Mouse (Mus musculus) MEL (cell line): ENCODE results near the gene Garnl3. TPM values are rescaled to one million over a fixed set of nuclear protein-coding genes. Genes with fewer than 3 reads are reported as not detected.

Experiments used
- DNase-seq: peaks from one replicate; pipeline ENCODE4 v3.0.0; 2011; ENCODE audit warnings: low read depth, low spot score
- H3K27ac ChIP-seq: 2 replicates; pipeline ENCODE4 v1.5.1; 2012; ENCODE audit warnings: low read depth, mild to moderate bottlenecking, control low read depth, low read length, moderate library complexity; ENCODE audit not compliant: control insufficient read depth
- H3K27me3 ChIP-seq, 2 experiments: fragments of 150-350 bp in 1 of 2; sonication (generic) in 1 of 2; 2 replicates each; pipeline ENCODE4 v1.6.1; 2012; ENCODE audit warnings: low read length in 2 of 2, mild to moderate bottlenecking in 2 of 2, improper control_type of control experiment in 1 of 2, moderate library complexity in 1 of 2; ENCODE audit not compliant: insufficient read depth in 2 of 2, control insufficient read depth in 1 of 2
- H3K36me3 ChIP-seq, 2 experiments: 2 replicates each; pipeline ENCODE4 v1.6.1; 2012 to 2014; ENCODE audit warnings: low read length in 2 of 2, improper control_type of control experiment in 1 of 2, inconsistent platforms in 1 of 2, mild to moderate bottlenecking in 1 of 2; ENCODE audit not compliant: insufficient read depth in 2 of 2, control insufficient read depth in 1 of 2
- H3K4me1 ChIP-seq, 2 experiments: fragments of 150-350 bp in 1 of 2; sonication (generic) in 1 of 2; 2 replicates each; pipeline ENCODE4 v1.6.1; 2012; ENCODE audit warnings: low read length in 2 of 2, improper control_type of control experiment in 1 of 2, mild to moderate bottlenecking in 1 of 2; ENCODE audit not compliant: insufficient read depth in 2 of 2, control insufficient read depth in 1 of 2
- H3K4me3 ChIP-seq, 2 experiments: fragments of 150-350 bp in 1 of 2; sonication (generic) in 1 of 2; 2 replicates each; pipeline ENCODE4 v1.5.1; 2012; ENCODE audit warnings: low read depth in 2 of 2, low read length in 2 of 2, mild to moderate bottlenecking in 2 of 2, moderate library complexity in 2 of 2, control low read depth in 1 of 2, improper control_type of control experiment in 1 of 2; ENCODE audit not compliant: control insufficient read depth in 1 of 2, insufficient read depth in 1 of 2
- H3K79me2 ChIP-seq: 2 replicates; pipeline ENCODE4 v1.6.1; 2012; ENCODE audit warnings: mild to moderate bottlenecking, low read length, moderate library complexity; ENCODE audit not compliant: control insufficient read depth, poor library complexity, insufficient read depth
- H3K9ac ChIP-seq: 2 replicates; pipeline ENCODE4 v1.6.1; 2012; ENCODE audit warnings: low read depth, mild to moderate bottlenecking, control low read depth, low read length, moderate library complexity; ENCODE audit not compliant: control insufficient read depth, poor library complexity, severe bottlenecking
- H3K9me3 ChIP-seq: fragments of 150-350 bp; sonication (generic); replicated peaks from 2 replicates; pipeline ENCODE4 v1.6.1; 2012; ENCODE audit warnings: mild to moderate bottlenecking, low read length, improper control_type of control experiment, moderate library complexity; ENCODE audit not compliant: insufficient read depth
- BHLHE40 ChIP-seq: IDR thresholded peaks from 2 replicates; pipeline ENCODE4 v1.6.1; 2012; ENCODE audit warnings: low read depth, mild to moderate bottlenecking, inconsistent platforms, low read length, improper control_type of control experiment, borderline replicate concordance
- CHD2 ChIP-seq: IDR thresholded peaks from 2 replicates; pipeline ENCODE4 v1.6.1; 2011; ENCODE audit warnings: low read length, improper control_type of control experiment
- CTCF ChIP-seq, 3 experiments: IDR thresholded peaks in 2 of 3; conservative IDR thresholded peaks in 1 of 3; 2 replicates each; pipeline ENCODE4 v1.5.1; 2011 to 2012; ENCODE audit warnings: low read length in 3 of 3, low read depth in 2 of 3, mild to moderate bottlenecking in 2 of 3, improper control_type of control experiment in 1 of 3, inconsistent platforms in 1 of 3, mixed read lengths in 1 of 3, moderate library complexity in 1 of 3; ENCODE audit not compliant: control insufficient read depth in 1 of 3, insufficient read depth in 1 of 3, poor library complexity in 1 of 3, severe bottlenecking in 1 of 3
- E2F4 ChIP-seq: IDR thresholded peaks from 2 replicates; pipeline ENCODE4 v1.6.1; 2011; ENCODE audit warnings: low read depth, low read length, improper control_type of control experiment, borderline replicate concordance
- EP300 ChIP-seq, 2 experiments: IDR thresholded peaks; 2 replicates each; pipeline ENCODE4 v1.6.1; 2011; ENCODE audit warnings: improper control_type of control experiment in 2 of 2, low read length in 2 of 2, low read depth in 1 of 2, mild to moderate bottlenecking in 1 of 2
- ETS1 ChIP-seq: IDR thresholded peaks from 2 replicates; pipeline ENCODE4 v1.6.1; 2012; ENCODE audit warnings: low read depth, mild to moderate bottlenecking, inconsistent platforms, low read length, improper control_type of control experiment, moderate library complexity
- GATA1 ChIP-seq: IDR thresholded peaks from 2 replicates; pipeline ENCODE4 v1.6.1; 2011; ENCODE audit warnings: low read depth, low read length, improper control_type of control experiment
- HCFC1 ChIP-seq: IDR thresholded peaks from 2 replicates; pipeline ENCODE4 v1.6.1; 2012; ENCODE audit warnings: low read depth, mild to moderate bottlenecking, inconsistent platforms, low read length, improper control_type of control experiment, moderate library complexity
- KAT2A ChIP-seq: conservative IDR thresholded peaks from 2 replicates; pipeline ENCODE4 v1.6.1; 2012; ENCODE audit warnings: low read depth, low read length, improper control_type of control experiment, inconsistent platforms
- MAFK ChIP-seq: IDR thresholded peaks from 2 replicates; pipeline ENCODE4 v1.6.1; 2011; ENCODE audit warnings: low read depth, mild to moderate bottlenecking, low read length, improper control_type of control experiment, borderline replicate concordance
- MAZ ChIP-seq: IDR thresholded peaks from 2 replicates; pipeline ENCODE4 v1.6.1; 2012; ENCODE audit warnings: low read depth, mild to moderate bottlenecking, inconsistent platforms, low read length, improper control_type of control experiment
- MXI1 ChIP-seq: IDR thresholded peaks from 2 replicates; pipeline ENCODE4 v1.6.1; 2011; ENCODE audit warnings: mild to moderate bottlenecking, low read depth, low read length, improper control_type of control experiment
- MYC ChIP-seq: IDR thresholded peaks from 2 replicates; pipeline ENCODE4 v1.6.1; 2011; ENCODE audit warnings: low read depth, mild to moderate bottlenecking, low read length, improper control_type of control experiment, moderate library complexity
- NELFE ChIP-seq: IDR thresholded peaks from 2 replicates; pipeline ENCODE4 v1.6.1; 2011; ENCODE audit warnings: low read depth, low read length, improper control_type of control experiment
- POLR2AphosphoS2 ChIP-seq: IDR thresholded peaks from 2 replicates; pipeline ENCODE4 v1.6.1; 2011; ENCODE audit warnings: low read length, improper control_type of control experiment
- POLR2AphosphoS5 ChIP-seq: IDR thresholded peaks from 2 replicates; pipeline ENCODE4 v1.6.1; 2012; ENCODE audit warnings: low read depth, borderline replicate concordance, mild to moderate bottlenecking, inconsistent platforms, low read length, moderate library complexity, mixed read lengths
- RCOR1 ChIP-seq: IDR thresholded peaks from 2 replicates; pipeline ENCODE4 v1.6.1; 2012; ENCODE audit warnings: low read depth, mild to moderate bottlenecking, inconsistent platforms, low read length, improper control_type of control experiment
- SIN3A ChIP-seq: IDR thresholded peaks from 2 replicates; pipeline ENCODE4 v1.6.1; 2012; ENCODE audit warnings: low read length, improper control_type of control experiment, inconsistent platforms
- SMC3 ChIP-seq: IDR thresholded peaks from 2 replicates; pipeline ENCODE4 v1.6.1; 2011; ENCODE audit warnings: low read depth, low read length, improper control_type of control experiment
- TAL1 ChIP-seq: IDR thresholded peaks from 2 replicates; pipeline ENCODE4 v1.6.1; 2012; ENCODE audit warnings: mild to moderate bottlenecking, inconsistent platforms, low read length, moderate library complexity, mixed read lengths
- TBP ChIP-seq: IDR thresholded peaks from 2 replicates; pipeline ENCODE4 v1.8.0; 2011; ENCODE audit warnings: low read depth, low read length, improper control_type of control experiment
- USF1 ChIP-seq: IDR thresholded peaks from 2 replicates; pipeline ENCODE4 v1.6.1; 2014; ENCODE audit warnings: low read depth, mild to moderate bottlenecking, inconsistent platforms, low read length, improper control_type of control experiment, moderate library complexity
- ZC3H11A ChIP-seq: IDR thresholded peaks from 2 replicates; pipeline ENCODE4 v1.6.1; 2012; ENCODE audit warnings: low read depth, mild to moderate bottlenecking, inconsistent platforms, low read length, improper control_type of control experiment
- ZKSCAN1 ChIP-seq: IDR thresholded peaks from 2 replicates; pipeline ENCODE4 v1.6.1; 2012; ENCODE audit warnings: low read depth, mild to moderate bottlenecking, inconsistent platforms, low read length, improper control_type of control experiment, moderate library complexity
- ZNF384 ChIP-seq: IDR thresholded peaks from 2 replicates; pipeline ENCODE4 v1.6.1; 2012; ENCODE audit warnings: low read depth, mild to moderate bottlenecking, inconsistent platforms, low read length, improper control_type of control experiment
- polyA plus RNA-seq, 2 experiments: library from polyadenylated mRNA; stranded (reverse) in 1 of 2; unstranded in 1 of 2; fragments of >175 nt in 1 of 2; fragments of >200 nt in 1 of 2; gene quantifications; 2 replicates each; pipeline versions ENCODE4 v1.2.1 to v1.2.4; 2012; ENCODE audit warnings: low replicate concordance in 2 of 2, low read depth in 1 of 2; ENCODE audit not compliant: insufficient read length in 2 of 2, insufficient read depth in 1 of 2, missing spikeins in 1 of 2
- total RNA-seq: library from RNA; depleted of rRNA; stranded (reverse); fragments of 300-350 nt; gene quantifications from 2 replicates; pipeline ENCODE4 v1.2.3, GENCODE M21; 2012

Garnl3 gene
- total and polyA plus RNA-seq, 3 experiments: 1.5 to 2.3 TPM; not detected in 1

DNA sequence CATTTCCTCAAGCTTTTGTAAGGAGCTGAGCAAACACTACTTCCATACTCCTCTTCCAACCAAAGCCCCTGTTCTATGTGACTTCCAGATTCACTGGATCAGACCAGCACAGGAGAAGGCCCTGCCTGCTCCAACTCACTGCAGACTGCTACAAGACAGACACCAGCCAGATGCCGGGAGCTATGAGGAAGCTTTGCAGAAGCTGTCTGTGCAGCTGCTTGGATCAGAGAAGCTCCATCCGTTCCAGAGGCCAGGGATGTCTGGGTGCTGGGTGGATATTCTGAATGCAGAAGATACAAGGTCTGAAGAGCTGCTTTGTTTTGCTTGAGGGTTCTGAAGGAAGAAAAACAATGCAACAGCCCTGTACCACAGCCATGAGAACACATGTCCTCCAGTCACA, 59.1 kb downstream of the Garnl3 start:
- Histone ChIP-seq H3K4me1 (no peaks in the 10 kb centered on the region), H3K27ac (no peak overlapping the region), H3K9ac (no peak overlapping the region), H3K27me3 (no peaks in the 10 kb centered on the region), H3K36me3 (no peaks in the 10 kb centered on the region), H3K4me3 (no peak overlapping the region), H3K9me3 (no peaks in the 10 kb centered on the region), H3K79me2 (no peaks in the 10 kb centered on the region)
- DNase-seq: no peak
- TF ChIP-seq HCFC1 (no peak), MXI1 (no peak), BHLHE40 (no peak), SIN3A (no peak), RCOR1 (no peak), KAT2A (no peak), NELFE (no peak), MAZ (no peak), USF1 (no peak), ZKSCAN1 (no peak), EP300 (IDR thresholded peaks at IDR 0.05; ENCODE audit: low read depth in 1 of 2, low read length in 2 of 2) (no peak), SMC3 (no peak), ETS1 (no peak), TAL1 (no peak), ZNF384 (no peak), TBP (no peak), MYC (no peak), POLR2AphosphoS2 (no peak), CHD2 (no peak), ZC3H11A (no peak)

DNA sequence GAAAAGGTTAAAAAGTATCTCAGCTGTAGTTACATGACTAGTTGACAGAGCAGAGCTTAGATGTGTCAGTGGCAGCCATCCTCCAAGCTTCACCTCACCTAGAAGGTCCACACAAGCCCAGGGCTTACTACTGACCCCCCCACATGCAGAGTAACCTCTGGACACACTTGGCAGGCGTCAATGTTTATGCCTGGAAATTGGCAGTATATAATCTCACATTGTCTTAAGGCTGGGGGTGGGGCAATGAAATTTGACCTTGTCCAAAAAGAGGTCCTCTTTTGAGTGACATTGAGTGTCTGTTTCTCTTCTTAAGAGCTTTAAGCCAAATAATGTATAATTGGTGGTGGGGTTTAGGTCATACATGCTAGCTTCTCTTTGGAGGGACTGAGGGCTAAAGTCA, 65.8 kb downstream of the Garnl3 start:
- no peaks in the 10 kb centered on the region for H3K79me2 ChIP-seq
- no peak overlapping the region for H3K27ac ChIP-seq
- no peaks in the 10 kb centered on the region for H3K9me3 ChIP-seq
- H3K4me1 ChIP-seq: no peaks in the 10 kb centered on the region
- no peak for TF ChIP-seq MAFK
- no peak for TF ChIP-seq E2F4
- TF ChIP-seq SIN3A: no peak
- no peak for TF ChIP-seq BHLHE40
- no peak for TF ChIP-seq POLR2AphosphoS5
- no peak for TF ChIP-seq GATA1
- TF ChIP-seq CTCF (IDR thresholded peaks at IDR 0.05 in 2 of 3, conservative IDR thresholded peaks at IDR 0.05 in 1 of 3; ENCODE audit: control insufficient read depth in 1 of 3, insufficient read depth in 1 of 3, low read depth in 2 of 3, low read length in 3 of 3, poor library complexity in 1 of 3, severe bottlenecking in 1 of 3): no peak
- no peaks in the 10 kb centered on the region for H3K36me3 ChIP-seq
- DNase-seq: no peak
- H3K4me3 ChIP-seq: no peak overlapping the region
- peaks cover 0 to 1% of the 10 kb centered on the region in 2 experiments; a peak in 1 of 4 replicates for H3K27me3 ChIP-seq
- H3K9ac ChIP-seq: no peak overlapping the region
